Mouse (Mus musculus) neural tube, embryonic 10.5 days (tissue): Measurements from ENCODE around the gene Abhd17c.
"Not testable (repeated sequence)": the region's sequence is repeated elsewhere in the genome, so short reads cannot be mapped to it uniquely, and the experiment has no call there.

Experiments used
- DNase-seq: peaks from one replicate; pipeline ENCODE4 v3.0.0-alpha.2; 2017; ENCODE audit warnings: low spot score; ENCODE audit errors: extremely low spot score

Abhd17c gene

GRCm38 (mm10) chr7:84151001-84151959, at the start of gene Abhd17c:
Abhd17c (minus strand) TSS chr7:84151893.
- DNase-seq = peak; percentile 79

DNA sequence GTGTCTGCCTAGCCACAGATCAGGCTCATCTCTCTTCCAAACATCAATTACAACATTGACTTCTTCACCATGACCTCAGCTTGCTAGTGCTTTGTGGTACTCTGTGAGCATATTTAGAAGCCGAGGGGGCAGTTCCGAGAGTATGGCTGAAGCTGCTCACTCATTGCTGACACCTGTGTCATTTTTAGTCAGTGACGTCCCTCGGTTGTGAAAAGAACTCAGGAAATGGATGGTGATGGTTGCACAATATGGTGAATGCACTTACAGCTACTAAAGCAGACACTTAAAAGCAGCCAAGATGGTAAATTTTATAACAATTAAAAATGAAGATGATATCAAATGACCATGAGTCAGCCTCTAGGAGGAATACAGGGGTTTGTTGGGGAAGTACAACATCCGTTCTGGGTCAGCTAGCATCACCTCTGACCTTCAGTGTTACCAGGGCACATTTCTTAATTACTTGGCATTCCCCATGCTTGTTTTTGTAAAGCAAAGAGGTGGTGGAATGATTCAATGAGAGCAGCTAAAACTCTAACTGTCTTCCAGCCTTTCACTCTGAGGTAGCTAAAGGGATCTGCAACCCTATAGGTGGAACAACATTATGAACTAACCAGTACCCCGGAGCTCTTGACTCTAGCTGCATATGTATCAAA, 45.6 kb upstream of the Abhd17c start:
- DNase-seq = no peak

GRCm38 (mm10) chr7:84196221-84196620, 44.5 kb upstream of the Abhd17c start:
- no peak for DNase-seq

- no peak for DNase-seq
These were observed 40.6 kb upstream of the Abhd17c start for GRCm38 (mm10) chr7:84192256-84192655.

GRCm38 (mm10) chr7:84191476-84191875, 39.8 kb upstream of the Abhd17c start:
- no peak for DNase-seq

- DNase-seq = no peak
These were observed 36.5 kb upstream of the Abhd17c start for GRCm38 (mm10) chr7:84188196-84188595.

DNA sequence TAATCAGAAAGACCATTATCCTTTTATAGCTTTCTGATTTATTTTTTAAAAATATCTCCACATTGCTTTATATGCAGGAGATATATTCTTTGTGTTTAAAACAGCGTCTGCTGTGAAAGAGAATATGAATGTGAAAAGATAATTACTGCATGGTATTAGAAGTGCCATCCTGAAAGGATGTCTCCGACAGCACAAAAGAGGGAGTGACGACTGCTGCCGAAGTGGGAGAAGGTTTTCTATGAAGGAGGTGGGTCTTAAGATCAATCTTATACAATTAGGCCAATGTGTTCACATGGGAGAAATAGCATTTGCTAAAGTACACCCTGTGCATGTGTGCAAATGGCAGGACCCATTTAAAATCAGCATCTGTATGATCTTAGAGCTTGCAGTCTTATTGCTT, 33.5 kb upstream of the Abhd17c start:
- no peak for DNase-seq

- no peak for DNase-seq
These were observed 33.0 kb upstream of the Abhd17c start for GRCm38 (mm10) chr7:84184703-84185102.

DNA sequence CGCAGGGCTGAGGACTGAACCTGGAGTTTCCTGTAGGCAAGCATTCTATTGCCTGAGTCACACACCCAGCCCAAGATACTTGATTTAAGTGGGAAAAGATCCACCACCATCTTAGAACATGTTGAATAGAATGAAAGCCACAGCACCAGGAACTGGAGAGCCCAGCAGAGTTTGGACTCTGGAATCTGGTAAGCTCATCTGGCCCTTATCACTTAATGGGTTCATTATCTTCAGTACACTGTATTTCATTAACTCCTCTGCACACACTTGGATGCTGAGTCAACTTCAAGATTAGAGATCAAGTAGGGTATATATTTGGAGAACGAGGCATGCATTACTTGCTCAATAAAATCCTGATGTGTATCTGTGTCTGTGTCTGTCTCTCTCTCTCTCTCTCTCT, 27.1 kb upstream of the Abhd17c start:
- DNase-seq = not testable (repeated sequence)

DNA sequence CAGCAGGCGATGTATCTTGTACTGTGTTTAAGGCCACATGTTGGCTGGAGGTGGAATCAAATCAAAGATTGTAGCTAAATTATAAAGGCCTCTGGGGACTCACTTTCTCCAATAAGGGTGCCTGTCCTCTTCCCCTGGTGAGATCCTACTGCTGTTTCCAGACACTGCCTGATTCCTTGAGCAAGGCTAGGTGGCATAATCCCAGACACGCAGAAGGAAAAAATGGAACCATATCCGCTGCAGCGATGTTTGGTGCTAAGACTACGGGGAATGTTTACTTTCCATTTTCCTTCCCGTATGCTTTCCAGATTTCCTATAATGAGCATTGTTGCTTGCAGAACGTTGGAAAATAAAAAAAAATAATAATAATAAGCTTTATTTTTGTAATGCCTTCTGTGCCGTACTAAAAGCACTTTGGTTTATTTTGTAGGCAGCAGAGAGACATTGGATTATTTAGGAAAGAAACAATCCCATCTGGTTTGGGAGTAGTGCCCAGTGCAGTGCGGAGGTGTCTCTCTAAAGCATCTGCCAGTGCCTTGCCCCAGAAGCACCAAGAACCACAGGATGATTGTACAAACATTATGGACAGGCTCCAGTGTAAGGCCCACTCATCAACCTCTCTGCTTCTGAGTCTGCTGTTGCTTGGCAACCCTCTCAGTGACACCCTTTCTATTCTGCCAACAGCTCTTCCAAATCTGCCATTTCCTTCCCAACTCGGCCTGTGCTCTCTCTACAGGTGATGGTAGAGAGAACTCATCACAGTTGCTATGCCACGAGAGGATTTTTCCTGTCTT, 23.2 kb upstream of the Abhd17c start:
- DNase-seq = no peak

GRCm38 (mm10) chr7:84173394-84173793, 21.7 kb upstream of the Abhd17c start:
- DNase-seq = no peak

- no peak for DNase-seq
These were observed 19.6 kb upstream of the Abhd17c start for GRCm38 (mm10) chr7:84171177-84171787.

- DNase-seq = no peak
These were observed 16.7 kb upstream of the Abhd17c start for GRCm38 (mm10) chr7:84168355-84168754.

GRCm38 (mm10) chr7:84166721-84167419, 15.2 kb upstream of the Abhd17c start:
- no peak for DNase-seq

DNA sequence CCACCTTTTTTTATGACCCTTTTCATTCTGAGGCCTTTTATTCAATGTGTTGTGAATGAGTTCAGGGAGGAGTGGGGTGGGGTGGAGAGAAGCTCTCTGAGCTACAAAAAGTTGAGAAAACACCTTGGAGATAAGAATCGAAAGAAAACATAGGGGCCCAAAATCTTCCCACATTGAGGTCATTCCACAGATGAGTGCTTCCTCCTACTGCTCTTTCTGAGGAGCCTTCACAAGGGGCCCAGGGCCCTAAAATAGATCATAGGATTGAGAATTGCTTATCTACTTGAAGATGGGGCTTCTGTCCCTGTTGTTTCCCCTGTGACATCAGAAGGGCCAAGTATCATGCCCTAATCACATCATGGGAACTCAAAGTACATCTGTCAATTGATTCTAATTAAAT, 14.3 kb upstream of the Abhd17c start:
- no peak for DNase-seq

- no peak for DNase-seq
These were observed 13.6 kb upstream of the Abhd17c start for GRCm38 (mm10) chr7:84165288-84165687.

DNA sequence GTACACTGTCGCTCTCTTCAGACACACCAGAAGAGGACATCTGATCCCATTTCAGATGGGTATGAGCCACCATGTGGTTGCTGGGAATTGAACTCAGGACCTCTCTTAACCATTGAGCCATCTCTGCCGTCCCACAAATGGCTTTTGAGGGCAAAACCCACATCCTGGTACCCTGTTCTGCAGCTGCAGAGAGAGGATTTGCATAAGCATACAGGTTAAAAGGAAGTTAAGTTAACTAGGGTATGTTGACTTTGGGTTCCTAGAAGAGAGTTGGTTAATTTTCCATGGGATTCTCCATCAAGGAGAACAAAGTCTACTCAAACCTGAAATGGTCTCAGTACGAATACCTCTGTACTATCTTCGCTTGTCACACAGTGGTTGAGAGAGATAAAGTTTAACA, 13.2 kb upstream of the Abhd17c start:
- no peak for DNase-seq

GRCm38 (mm10) chr7:84164419-84164818, 12.7 kb upstream of the Abhd17c start:
- no peak for DNase-seq

DNA sequence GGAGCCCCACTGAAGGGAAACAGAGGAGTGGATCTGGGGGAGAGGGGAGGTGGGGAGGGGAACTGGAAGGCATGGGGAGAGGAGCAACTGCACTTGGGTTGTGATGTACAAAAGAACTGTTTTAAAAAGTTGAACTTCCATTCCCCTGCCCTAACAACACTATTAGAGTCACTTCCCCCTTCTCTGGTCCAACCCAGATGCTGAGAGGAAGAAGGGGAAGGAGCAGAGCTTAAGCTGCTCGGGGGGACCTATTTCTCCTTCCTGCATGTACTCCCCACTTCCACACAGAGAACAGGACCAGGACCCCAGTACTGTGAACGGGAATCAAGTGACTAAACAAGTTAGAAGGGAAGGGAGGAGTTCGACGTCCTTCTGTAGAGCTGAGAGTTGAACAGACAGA, 11.9 kb upstream of the Abhd17c start:
- no peak for DNase-seq

GRCm38 (mm10) chr7:84159414-84159813, 7.7 kb upstream of the Abhd17c start:
- DNase-seq = no peak

GRCm38 (mm10) chr7:84153821-84154220, 2.1 kb upstream of the Abhd17c start:
- no peak for DNase-seq
